Mouse (Mus musculus) midbrain, embryonic 12.5 days (tissue): Measurements from ENCODE around the gene Smad3. TPM values are rescaled to one million over a fixed set of nuclear protein-coding genes. Genes with fewer than 3 reads are reported as not detected.

ENCODE experiments used
- ATAC-seq: fragments of 200-750 bp; cut with Nextera tagmentation; 2 replicates; pipeline ENCODE4 v1.8.0; 2017; ENCODE audit warnings: low read depth, moderate TSS enrichment, moderate library complexity; ENCODE audit not compliant: low FRiP score
- H3K27ac ChIP-seq: fragments of 300-500 bp; sonication (generic); replicated peaks from 2 replicates; pipeline ENCODE4 v1.5.1; 2016; ENCODE audit warnings: mild to moderate bottlenecking
- H3K27me3 ChIP-seq: fragments of 300-500 bp; sonication (generic); 2 replicates; pipeline ENCODE4 v1.6.1; 2016; ENCODE audit warnings: mild to moderate bottlenecking
- H3K36me3 ChIP-seq: fragments of 300-500 bp; sonication (generic); 2 replicates; pipeline ENCODE4 v1.6.1; 2016
- H3K4me1 ChIP-seq: fragments of 300-500 bp; sonication (generic); 2 replicates; pipeline ENCODE4 v1.6.1; 2016
- H3K4me2 ChIP-seq: fragments of 300-500 bp; sonication (generic); replicated peaks from 2 replicates; pipeline ENCODE4 v1.6.1; 2016; ENCODE audit warnings: mild to moderate bottlenecking, moderate library complexity
- H3K4me3 ChIP-seq: fragments of 300-500 bp; sonication (generic); 2 replicates; pipeline ENCODE4 v1.5.1; 2016; ENCODE audit warnings: mild to moderate bottlenecking
- H3K9ac ChIP-seq: fragments of 300-500 bp; sonication (generic); replicated peaks from 2 replicates; pipeline ENCODE4 v1.6.1; 2016; ENCODE audit warnings: mild to moderate bottlenecking, moderate library complexity
- H3K9me3 ChIP-seq: fragments of 300-500 bp; sonication (generic); 2 replicates; pipeline ENCODE4 v1.6.1; 2016; ENCODE audit warnings: mild to moderate bottlenecking
- WGBS: fragments of 180-500 bp; shearing (Covaris S2); methylation state at CpG from one replicate; pipeline ENCODE4 v1.1.7; 2016; 5-methylcytosine and 5-hydroxymethylcytosine counted together
- polyA plus RNA-seq: library from polyadenylated mRNA; unstranded; fragments of >200 nt; fragmentation: Nextera tagmentation; extraction: Ambion mirVana; gene quantifications from 2 replicates; pipeline ENCODE4 v1.2.1, GENCODE M21; 2016

Smad3 gene
- polyA plus RNA-seq, 1 experiment from 2014 or later: 31.2 TPM

GRCm38 (mm10) chr9:63761367-63762094 lies 3.7 kb upstream of the Smad3 start:
- no peak overlapping the region for H3K4me3 ChIP-seq
- no peak overlapping the region for H3K27ac ChIP-seq
- H3K9ac ChIP-seq: no peak overlapping the region
- H3K9me3 ChIP-seq: 0 out of 2 replicates have a peak, but pooled peaks cover 4% of the 10 kb centered on the region
- 95% methylated on average over 8 of the region's 8 CpGs for WGBS
- peaks cover 20% of the 10 kb centered on the region for H3K4me1 ChIP-seq
- H3K4me2 ChIP-seq: no peak overlapping the region
- no peaks in the 10 kb centered on the region for H3K27me3 ChIP-seq
- H3K36me3 ChIP-seq: no peaks in the 10 kb centered on the region
- ATAC-seq: no peak

GRCm38 (mm10) chr9:63760783-63761182 lies 3.0 kb upstream of the Smad3 start:
- no peaks in the 10 kb centered on the region for H3K27me3 ChIP-seq
- peaks cover 27% of the 10 kb centered on the region for H3K4me1 ChIP-seq
- no peaks in the 10 kb centered on the region for H3K36me3 ChIP-seq
- no peak overlapping the region for H3K4me2 ChIP-seq
- no peak overlapping the region for H3K4me3 ChIP-seq
- 0 out of 2 replicates have a peak, but pooled peaks cover 4% of the 10 kb centered on the region for H3K9me3 ChIP-seq
- WGBS: over 99% methylated on average over 7 of the region's 7 CpGs
- H3K27ac ChIP-seq: no peak overlapping the region
- no peak overlapping the region for H3K9ac ChIP-seq
- no peak for ATAC-seq

GRCm38 (mm10) chr9:63759973-63760722 lies 2.4 kb upstream of the Smad3 start:
- WGBS: 74% methylated on average over 7 of the region's 7 CpGs
- no peak for ATAC-seq
- no peak overlapping the region for H3K4me3 ChIP-seq

DNA sequence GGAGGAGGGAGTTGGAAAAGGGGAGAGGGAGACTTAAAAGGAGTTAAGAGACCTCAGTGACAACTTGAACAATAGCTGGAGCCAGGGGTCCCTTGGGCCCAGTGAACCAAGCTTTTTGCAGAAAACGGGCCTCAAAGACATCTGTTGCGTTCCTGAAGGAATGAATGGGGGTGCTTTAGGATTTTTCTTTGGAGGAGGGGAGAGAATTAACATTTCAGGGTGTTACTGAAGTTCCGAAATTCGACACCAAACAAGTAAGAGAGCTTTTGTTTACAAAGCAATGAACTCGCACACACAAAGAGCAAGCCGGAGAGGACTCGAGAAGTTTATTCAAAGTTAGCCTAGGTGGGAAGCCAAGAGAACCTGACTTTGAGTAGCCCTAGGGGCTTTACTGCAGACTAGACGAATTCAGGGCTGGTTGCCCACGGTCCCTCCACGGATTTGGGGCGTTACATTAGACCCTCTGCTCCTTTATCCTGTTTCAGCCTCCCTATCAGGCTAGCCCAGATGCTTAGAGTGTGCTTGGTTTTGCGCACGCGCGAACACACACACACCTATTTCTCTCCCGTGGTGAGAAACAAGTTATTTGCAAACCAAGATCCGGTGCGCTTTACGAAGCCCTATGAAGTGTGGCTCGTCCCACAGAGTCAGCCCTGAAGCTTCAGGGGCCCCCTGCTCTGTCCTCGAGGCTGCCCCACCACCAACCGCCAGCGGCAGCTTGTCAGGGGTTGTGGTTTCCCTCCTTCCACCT lies 1.0 kb upstream of the Smad3 start:
- Histone ChIP-seq H3K27ac (peak overlapping the region; percentile 95), H3K9ac (peak overlapping the region; percentile 84), H3K9me3 (0 out of 2 replicates have a peak, but pooled peaks cover 4% of the 10 kb centered on the region), H3K27me3 (peaks cover 11% of the 10 kb centered on the region), H3K36me3 (no peaks in the 10 kb centered on the region), H3K4me3 (peak overlapping the region; percentile 79), H3K4me2 (peak overlapping the region; percentile 95), H3K4me1 (peaks cover 47% of the 10 kb centered on the region)
- WGBS: under 1% methylated on average over 23 of the region's 23 CpGs
- no peak for ATAC-seq

More at GRCm38 (mm10) chr9:63759973-63760722, 2.4 kb upstream of the Smad3 start:
- Histone ChIP-seq H3K4me2 (no peak overlapping the region), H3K27me3 (no peaks in the 10 kb centered on the region), H3K36me3 (no peaks in the 10 kb centered on the region), H3K27ac (no peak overlapping the region), H3K9ac (no peak overlapping the region), H3K4me1 (peaks cover 33% of the 10 kb centered on the region), H3K9me3 (0 out of 2 replicates have a peak, but pooled peaks cover 4% of the 10 kb centered on the region)

GRCm38 (mm10) chr9:63757462-63757772 lies 377 bp downstream of the Smad3 start:
- H3K4me1 ChIP-seq: peaks cover 54% of the 10 kb centered on the region
- WGBS: under 1% methylated on average over 26 of the region's 26 CpGs
- no peak; the same call in none of the 2 replicates for ATAC-seq

DNA sequence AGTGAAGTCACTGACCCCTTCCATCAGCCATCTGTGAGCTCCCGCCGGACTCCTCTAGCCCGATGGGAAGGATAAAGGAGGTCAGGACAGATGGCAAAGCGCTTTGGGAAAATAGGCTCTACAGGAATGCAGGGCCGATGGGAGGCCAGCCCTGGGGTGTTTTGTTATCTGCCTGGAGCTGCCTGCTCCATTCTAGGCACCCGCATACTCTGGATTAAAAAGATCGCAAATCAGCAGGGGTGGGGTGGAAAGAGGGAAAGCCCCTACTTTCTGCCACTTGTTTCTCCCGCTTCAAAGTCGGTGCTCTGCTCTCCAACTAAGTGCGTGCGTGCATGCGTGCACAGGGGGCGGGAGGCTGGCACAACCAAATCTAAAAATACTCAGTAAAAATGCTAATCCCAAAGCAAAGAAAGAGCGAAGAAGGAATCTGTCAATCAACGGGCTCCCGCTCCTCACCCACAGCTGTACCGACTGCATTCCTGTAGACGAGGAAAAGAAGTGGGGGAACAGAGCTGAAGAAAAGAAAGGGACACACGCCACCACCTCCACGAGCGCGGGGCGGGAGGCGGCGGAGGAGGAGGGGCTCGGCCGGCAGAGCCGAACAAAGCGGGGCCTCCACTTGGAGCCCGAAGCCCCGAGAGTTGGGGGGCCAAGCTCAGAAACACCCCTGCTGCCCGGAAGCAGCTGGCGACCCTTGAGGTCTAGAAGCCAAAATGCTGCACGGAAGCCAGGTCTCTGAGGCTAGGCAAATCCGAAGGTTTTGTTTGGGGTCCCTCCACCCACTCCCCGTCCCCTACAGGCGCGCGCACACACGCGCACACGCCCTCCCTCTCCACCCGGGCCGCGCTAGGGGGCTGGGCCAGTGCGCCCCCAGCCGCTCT lies 973 bp downstream of the Smad3 start:
- H3K27me3 ChIP-seq: peaks cover 11% of the 10 kb centered on the region
- ATAC-seq: peak; percentile 53
- H3K4me3 ChIP-seq: peak overlapping the region; percentile 79
- peak overlapping the region; percentile 95 for H3K4me2 ChIP-seq
- no peaks in the 10 kb centered on the region for H3K36me3 ChIP-seq
- H3K9me3 ChIP-seq: 0 out of 2 replicates have a peak, but pooled peaks cover 4% of the 10 kb centered on the region
- WGBS: under 1% methylated on average over 45 of the region's 47 CpGs
- peak overlapping the region; percentile 95 for H3K27ac ChIP-seq
- H3K4me1 ChIP-seq: peaks cover 54% of the 10 kb centered on the region
- peak overlapping the region; percentile 84 for H3K9ac ChIP-seq

More at GRCm38 (mm10) chr9:63757462-63757772, 377 bp downstream of the Smad3 start:
- Histone ChIP-seq H3K27me3 (peaks cover 11% of the 10 kb centered on the region), H3K9me3 (0 out of 2 replicates have a peak, but pooled peaks cover 4% of the 10 kb centered on the region), H3K4me3 (peak overlapping the region; percentile 79), H3K4me2 (peak overlapping the region; percentile 95), H3K36me3 (no peaks in the 10 kb centered on the region), H3K27ac (peak overlapping the region; percentile 95), H3K9ac (peak overlapping the region; percentile 84)

DNA sequence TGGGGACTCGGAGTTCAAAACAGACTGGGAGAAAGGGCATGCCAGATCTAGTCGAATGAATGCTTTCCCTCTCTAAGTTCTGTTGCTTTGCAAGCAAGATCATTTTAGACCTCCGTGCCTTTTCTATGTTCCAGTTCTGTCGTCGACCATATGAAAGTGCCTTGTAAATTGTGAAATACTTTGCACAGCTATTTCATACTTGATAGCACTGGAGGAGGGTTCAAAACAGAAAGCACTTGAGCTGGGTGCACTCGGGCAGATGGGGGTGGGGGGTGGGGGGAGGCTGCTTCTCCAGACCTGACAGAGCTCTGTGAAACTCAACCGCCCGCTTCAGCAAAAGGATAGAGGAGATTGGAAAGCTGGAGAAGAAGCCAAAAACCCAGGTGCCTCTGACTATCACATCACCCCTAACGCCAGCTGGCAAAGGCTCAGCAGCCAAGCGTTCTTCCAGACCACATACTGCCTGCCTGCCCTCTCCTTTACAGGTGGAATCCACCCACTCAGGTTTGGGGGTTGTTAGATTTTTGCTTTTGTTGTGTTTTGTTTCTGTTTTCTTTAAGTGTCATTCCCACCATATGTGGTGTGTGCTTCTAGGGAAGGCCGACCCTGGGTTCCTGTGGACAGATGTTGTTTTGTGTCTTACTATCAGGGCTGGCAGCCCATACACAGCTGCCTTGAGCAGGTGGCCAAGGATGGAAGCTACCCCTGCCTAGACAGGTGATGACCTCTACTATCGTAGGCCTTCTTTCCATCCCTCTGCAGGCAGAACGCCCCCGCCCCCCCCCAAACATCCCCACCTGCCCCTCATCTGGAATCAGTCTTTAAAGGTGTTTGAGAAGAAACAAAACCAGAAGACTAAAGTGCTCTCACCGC lies 1.9 kb downstream of the Smad3 start:
- H3K4me1 ChIP-seq: peaks cover 54% of the 10 kb centered on the region
- H3K9ac ChIP-seq: peak overlapping the region; percentile 84
- H3K9me3 ChIP-seq: no peaks in the 10 kb centered on the region
- H3K4me2 ChIP-seq: peak overlapping the region; percentile 95
- H3K27me3 ChIP-seq: peaks cover 11% of the 10 kb centered on the region
- H3K4me3 ChIP-seq: peak overlapping the region; percentile 79
- no peak for ATAC-seq
- 17% methylated on average over 15 of the region's 15 CpGs for WGBS
- peak overlapping the region; percentile 95 for H3K27ac ChIP-seq
- H3K36me3 ChIP-seq: no peaks in the 10 kb centered on the region

DNA sequence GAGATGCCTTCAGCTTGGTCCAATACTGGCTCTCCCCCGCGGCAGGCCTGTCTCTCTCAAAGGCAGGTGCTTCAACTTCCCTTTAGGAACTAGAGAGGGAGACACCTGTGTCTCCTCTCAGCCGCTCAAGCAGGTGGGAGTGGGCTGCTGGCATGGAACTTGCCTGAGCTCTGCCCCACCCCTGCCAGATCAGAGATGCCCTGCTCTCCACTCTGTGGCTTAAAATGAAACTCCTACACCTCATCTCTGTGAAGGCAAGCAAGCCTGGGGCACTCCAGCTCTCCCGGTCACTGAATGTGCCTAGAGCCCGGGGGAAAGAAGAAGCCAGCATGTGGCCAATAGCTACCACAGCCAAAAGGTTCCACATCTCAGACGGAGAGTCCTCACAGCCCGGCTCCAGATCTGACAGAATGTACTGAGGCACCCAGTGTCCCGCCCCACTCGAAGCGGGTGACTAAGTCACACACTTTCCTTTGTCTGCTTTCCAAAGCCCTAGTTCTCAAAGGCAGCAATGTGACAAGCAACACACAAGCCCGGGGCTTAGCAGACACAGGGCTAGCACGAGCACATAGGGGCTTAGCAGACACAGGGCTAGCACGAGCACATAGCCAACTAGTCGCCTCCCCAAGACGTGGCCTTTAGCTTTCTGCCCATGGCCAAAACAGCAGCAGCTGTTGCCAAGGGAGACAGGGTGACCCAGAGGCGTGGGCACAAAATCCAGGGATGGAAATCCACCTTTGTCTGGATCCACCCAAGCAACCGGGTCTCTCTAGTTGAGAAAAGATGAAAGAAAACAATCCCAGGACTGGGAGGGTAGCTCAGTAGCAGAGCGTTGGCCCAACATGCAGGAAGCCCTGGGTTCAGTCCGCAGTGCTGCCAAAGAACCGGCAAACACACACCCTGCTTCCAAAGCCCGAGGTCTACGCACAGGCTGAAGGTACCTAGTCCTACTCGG lies 3.0 kb downstream of the Smad3 start:
- Histone ChIP-seq H3K27ac (0 out of 2 replicates have a peak overlapping the region, but pooled peaks have one; percentile 35), H3K9ac (peak overlapping the region; percentile 84), H3K9me3 (no peaks in the 10 kb centered on the region), H3K36me3 (no peaks in the 10 kb centered on the region), H3K27me3 (peaks cover 11% of the 10 kb centered on the region), H3K4me1 (peaks cover 65% of the 10 kb centered on the region), H3K4me2 (peak overlapping the region; percentile 95), H3K4me3 (peak overlapping the region; percentile 79)
- no peak for ATAC-seq
- 21% methylated on average over 23 of the region's 23 CpGs for WGBS

- WGBS: 60% methylated on average over 5 of the region's 5 CpGs
- Histone ChIP-seq H3K4me1 (peaks cover 65% of the 10 kb centered on the region), H3K4me3 (peak overlapping the region; percentile 79)
These were observed 3.8 kb downstream of the Smad3 start for GRCm38 (mm10) chr9:63754039-63754438.

More at GRCm38 (mm10) chr9:63754039-63754438, 3.8 kb downstream of the Smad3 start:
- peak overlapping the region; percentile 95 for H3K4me2 ChIP-seq
- no peaks in the 10 kb centered on the region for H3K36me3 ChIP-seq
- no peak overlapping the region; the same call in 1 of the 2 replicates for H3K9ac ChIP-seq
- H3K9me3 ChIP-seq: no peaks in the 10 kb centered on the region
- H3K27ac ChIP-seq: no peak overlapping the region
- no peak for ATAC-seq
- H3K27me3 ChIP-seq: peaks cover 11% of the 10 kb centered on the region
